Mouse (Mus musculus) kidney, adult 2 months (tissue): ENCODE measurements around the gene Lmo4.
A peak's percentile ranks its signal among the peaks of the same experiment; 100 is the strongest.

Experiments
- CTCF ChIP-seq: fragments of 200-500 bp; conservative IDR thresholded peaks from 2 replicates; pipeline ENCODE4 v1.5.1; 2011; ENCODE audit warnings: low read depth, mild to moderate bottlenecking, control low read depth, low read length, moderate library complexity, mixed read lengths; ENCODE audit not compliant: insufficient read depth, insufficient read length
- POLR2A ChIP-seq: fragments of 200-500 bp; IDR thresholded peaks from one replicate; pipeline ENCODE4 v1.6.1; 2011; ENCODE audit warnings: low read depth, low read length, control low read depth

DNA sequence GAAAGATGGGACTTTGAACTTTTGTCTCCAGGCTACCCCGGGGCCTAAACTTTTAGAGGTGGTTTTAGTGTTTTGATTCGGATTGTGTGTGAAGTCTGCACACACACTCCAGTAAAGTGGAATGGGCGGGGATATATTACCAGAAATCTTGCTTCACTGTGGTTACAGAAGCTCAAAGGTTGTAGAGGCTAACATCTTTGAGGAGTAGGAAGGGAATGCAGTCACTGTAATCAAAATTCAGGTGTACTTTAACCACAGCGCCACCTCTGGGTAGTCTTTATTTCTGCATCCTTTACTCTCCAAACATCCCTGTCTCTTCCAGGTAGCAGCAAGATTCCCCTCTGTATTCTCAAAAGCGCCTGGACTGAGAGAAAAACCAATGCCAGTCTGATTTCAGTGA lies 2.5 kb upstream of the Lmo4 start:
- peak; percentile 41 for TF ChIP-seq CTCF
- TF ChIP-seq POLR2A: no peak
